In genomic region chr10:30600542-30600966, GRCm38 (mm10) we compare ENCODE assay signal across 8 mouse cellular contexts. TPM values are rescaled to one million over a fixed set of nuclear protein-coding genes. Genes with fewer than 3 reads are reported as not detected.
DNase-seq lines count a peak whose midpoint lies in the region; ATAC-seq and TF ChIP-seq lines count a peak whose summit lies in the region.

Trmt11 (minus strand) TSS chr10:30600749.

- H3K9me3 ChIP-seq in CH12.LX (replicated peaks; ENCODE audit: low read length) = no peaks in the 10 kb centered on the region
- no peaks in the 10 kb centered on the region for H3K9me3 ChIP-seq in forebrain, embryonic 12.5 days
- H3K9me3 ChIP-seq in heart, postnatal 0 days (replicated peaks; ENCODE audit: control insufficient read depth, low read length) = no peaks in the 10 kb centered on the region
- no peaks in the 10 kb centered on the region for H3K9me3 ChIP-seq in liver, postnatal 0 days (ENCODE audit: low read length)
- no peaks in the 10 kb centered on the region for H3K9me3 ChIP-seq in neural tube, embryonic 14.5 days (ENCODE audit: control insufficient read depth, low read length)

- H3K9ac ChIP-seq in CH12.LX (ENCODE audit: insufficient read depth, low read depth) = peak within 1 kb of the TSS; percentile 89
- peak within 1 kb of the TSS; percentile 87 for H3K9ac ChIP-seq in forebrain, embryonic 12.5 days
- peak within 1 kb of the TSS; percentile 88 for H3K9ac ChIP-seq in heart, postnatal 0 days (replicated peaks; ENCODE audit: low read depth, low read length)
- H3K9ac ChIP-seq in liver, postnatal 0 days (replicated peaks) = peak within 1 kb of the TSS; percentile 78
- H3K9ac ChIP-seq in neural tube, embryonic 14.5 days (replicated peaks; ENCODE audit: low read depth, low read length) = peak within 1 kb of the TSS; percentile 78

- in situ Hi-C loops in CH12.LX (cut with MboI; ENCODE audit: low pct_ligation_motif_present, low pct_unique_long_range_greater_than_20kb, low sequenced_read_pairs) = loop anchor here (25.0 kb wide), 1 partner anchor 712 kb away; the partner anchor contains the start of gene Hddc2

- no peak for TF ChIP-seq CTCF in CH12.LX (conservative IDR thresholded peaks at IDR 0.05 in 1 of 2, IDR thresholded peaks at IDR 0.05 in 1 of 2; ENCODE audit: low read depth in 2 of 2, low read length in 2 of 2)
- no peak for TF ChIP-seq CTCF in heart, postnatal 0 days (IDR thresholded peaks at IDR 0.05; ENCODE audit: low read depth)
- TF ChIP-seq CTCF in liver, postnatal 0 days (IDR thresholded peaks at IDR 0.05; ENCODE audit: low read depth) = no peak

- dilution Hi-C loops in CH12.LX (cut with MboI; ENCODE audit: extremely low pct_ligation_motif_present, extremely low pct_unique_long_range_greater_than_20kb, low sequenced_read_pairs) = no loop called here

- H3K79me2 ChIP-seq in CH12.LX (replicated peaks; ENCODE audit: control insufficient read depth, extremely low read depth, insufficient read depth, poor library complexity, severe bottlenecking) = peaks cover 24% of the 10 kb centered on the region

- peak; percentile 97 for ATAC-seq in forebrain, embryonic 12.5 days (ENCODE audit: low FRiP score)
- peak; percentile 98 for ATAC-seq in heart, postnatal 0 days (ENCODE audit: insufficient read depth, low read depth)
- ATAC-seq in liver, postnatal 0 days = peak; percentile 95
- peak; percentile 98 for ATAC-seq in neural tube, embryonic 14.5 days (ENCODE audit: low read depth)

- peak; percentile 84 for DNase-seq in CH12.LX (ENCODE audit: extremely low read depth)
- DNase-seq in c-Kit-positive CD71-positive TER-119-negative erythroid progenitor cells, embryonic 14.5 days (ENCODE audit: low read depth) = peak; percentile 82
- peak; percentile 93 for DNase-seq in heart, postnatal 0 days (ENCODE audit: low spot score)
- DNase-seq in large intestine, adult 2 months (ENCODE audit: low read depth, low spot score) = peak; percentile 80
- peak; percentile 91 for DNase-seq in liver, postnatal 0 days
- DNase-seq in testis, postnatal 10 days (ENCODE audit: low spot score) = peak; percentile 92

- no peak for TF ChIP-seq RAD21 in CH12.LX (IDR thresholded peaks at IDR 0.05; ENCODE audit: low read depth, low read length)

- peak within 1 kb of the TSS; percentile 75 to 91 (median 90) for H3K4me3 ChIP-seq in CH12.LX (replicated peaks in 1 of 3; ENCODE audit: low read depth in 2 of 3, low read length in 2 of 3, poor library complexity in 1 of 3)
- H3K4me3 ChIP-seq in forebrain, embryonic 12.5 days (replicated peaks) = peak within 1 kb of the TSS; percentile 77
- H3K4me3 ChIP-seq in heart, postnatal 0 days (ENCODE audit: low read depth, low read length) = peak within 1 kb of the TSS; percentile 95
- H3K4me3 ChIP-seq in liver, postnatal 0 days (ENCODE audit: low read depth, low read length) = peak within 1 kb of the TSS; percentile 82
- peak within 1 kb of the TSS; percentile 68 for H3K4me3 ChIP-seq in neural tube, embryonic 14.5 days (ENCODE audit: low read depth, low read length)

- H3K4me1 ChIP-seq in CH12.LX (ENCODE audit: control insufficient read depth in 1 of 2, insufficient read depth in 2 of 2) = peaks cover 10 to 20% of the 10 kb centered on the region in 2 experiments
- H3K4me1 ChIP-seq in forebrain, embryonic 12.5 days = peaks cover 14% of the 10 kb centered on the region
- H3K4me1 ChIP-seq in heart, postnatal 0 days (ENCODE audit: control insufficient read depth, insufficient read depth) = peaks cover 7% of the 10 kb centered on the region
- peaks cover 10% of the 10 kb centered on the region for H3K4me1 ChIP-seq in liver, postnatal 0 days (ENCODE audit: insufficient read depth)
- H3K4me1 ChIP-seq in neural tube, embryonic 14.5 days (ENCODE audit: control insufficient read depth, insufficient read depth, low read length) = peaks cover 11% of the 10 kb centered on the region; the same call in 1 of the 2 replicates

- H3K36me3 ChIP-seq in CH12.LX (replicated peaks in 1 of 2; ENCODE audit: control insufficient read depth in 1 of 2, insufficient read depth in 1 of 2, low read length in 1 of 2) = peaks cover 12 to 31% of the 10 kb centered on the region in 2 experiments
- H3K36me3 ChIP-seq in forebrain, embryonic 12.5 days (replicated peaks) = peaks cover 14% of the 10 kb centered on the region
- peaks cover 7% of the 10 kb centered on the region for H3K36me3 ChIP-seq in heart, postnatal 0 days (replicated peaks; ENCODE audit: control insufficient read depth, insufficient read depth, low read length)
- peaks cover 5% of the 10 kb centered on the region for H3K36me3 ChIP-seq in liver, postnatal 0 days (replicated peaks; ENCODE audit: insufficient read depth, low read length)
- H3K36me3 ChIP-seq in neural tube, embryonic 14.5 days (ENCODE audit: control insufficient read depth, insufficient read depth, low read length) = peaks cover 5% of the 10 kb centered on the region

- H3K4me2 ChIP-seq in CH12.LX (ENCODE audit: insufficient read depth, low read depth, poor library complexity, severe bottlenecking) = peak within 1 kb of the TSS; percentile 95
- H3K4me2 ChIP-seq in forebrain, embryonic 12.5 days = peak within 1 kb of the TSS; percentile 73
- peak within 1 kb of the TSS; percentile 92 for H3K4me2 ChIP-seq in heart, postnatal 0 days (ENCODE audit: low read depth, low read length)
- H3K4me2 ChIP-seq in liver, postnatal 0 days (ENCODE audit: low read depth, low read length) = peak within 1 kb of the TSS; percentile 96
- peak within 1 kb of the TSS; percentile 88 for H3K4me2 ChIP-seq in neural tube, embryonic 14.5 days (ENCODE audit: low read depth, low read length)

- peak within 1 kb of the TSS; percentile 26; the same call in 1 of the 2 replicates for H3K27ac ChIP-seq in CH12.LX (ENCODE audit: insufficient read depth, low read depth)
- H3K27ac ChIP-seq in forebrain, embryonic 12.5 days = peak within 1 kb of the TSS; percentile 83
- H3K27ac ChIP-seq in heart, postnatal 0 days (ENCODE audit: low read depth) = peak within 1 kb of the TSS; percentile 88
- peak within 1 kb of the TSS; percentile 80 for H3K27ac ChIP-seq in liver, postnatal 0 days (ENCODE audit: low read depth)
- H3K27ac ChIP-seq in neural tube, embryonic 14.5 days (ENCODE audit: low read depth, low read length) = peak within 1 kb of the TSS; percentile 65

- no peaks in the 10 kb centered on the region for H3K27me3 ChIP-seq in CH12.LX (replicated peaks)
- no peaks in the 10 kb centered on the region for H3K27me3 ChIP-seq in forebrain, embryonic 12.5 days
- H3K27me3 ChIP-seq in heart, postnatal 0 days (ENCODE audit: control insufficient read depth, insufficient read depth, low read length) = no peaks in the 10 kb centered on the region
- H3K27me3 ChIP-seq in liver, postnatal 0 days (ENCODE audit: insufficient read depth, low read length) = no peaks in the 10 kb centered on the region
- no peaks in the 10 kb centered on the region for H3K27me3 ChIP-seq in neural tube, embryonic 14.5 days (ENCODE audit: control insufficient read depth, insufficient read depth, low read length)

- under 1% methylated on average over 28 of the region's 28 CpGs for WGBS in forebrain, embryonic 12.5 days
- WGBS in heart, postnatal 0 days = under 1% methylated on average over 25 of the region's 28 CpGs
- WGBS in large intestine, adult 2 months = under 1% methylated on average over 28 of the region's 28 CpGs
- WGBS in liver, postnatal 0 days (ENCODE audit: insufficient replicate concordance) = under 1% methylated on average over 25 of the region's 28 CpGs
- WGBS in neural tube, embryonic 14.5 days = 0% methylated on average over 25 of the region's 28 CpGs

- peak; percentile 93 for TF ChIP-seq POLR2A in CH12.LX (IDR thresholded peaks at IDR 0.05; ENCODE audit: low read depth, low read length)

- TF ChIP-seq EP300 in CH12.LX (IDR thresholded peaks at IDR 0.05; ENCODE audit: low read length) = no peak
- TF ChIP-seq EP300 in heart, postnatal 0 days (IDR thresholded peaks at IDR 0.05; ENCODE audit: low read depth) = no peak; the same call in 1 of the 2 replicates
- TF ChIP-seq EP300 in liver, postnatal 0 days (IDR thresholded peaks at IDR 0.05; ENCODE audit: low read depth) = no peak

TF ChIP-seq in CH12.LX, 34 proteins besides CTCF, POLR2A, EP300 and RAD21 (continues in another document):
- TF ChIP-seq ZC3H11A (IDR thresholded peaks at IDR 0.05; ENCODE audit: low read depth, low read length) (no peak), ZMIZ1 (IDR thresholded peaks at IDR 0.05; ENCODE audit: low read depth, low read length) (peak; percentile 51; the same call in 1 of the 2 replicates), JUN (IDR thresholded peaks at IDR 0.05; ENCODE audit: insufficient read depth, low read depth, low read length) (no peak), TCF12 (IDR thresholded peaks at IDR 0.05; ENCODE audit: low read depth, low read length) (peak; percentile 71; the same call in 1 of the 2 replicates), ELF1 (IDR thresholded peaks at IDR 0.05; ENCODE audit: low read depth, low read length) (peak; percentile 89), E2F4 (IDR thresholded peaks at IDR 0.05; ENCODE audit: insufficient replicate concordance, low read depth, low read length) (no peak), NELFE (IDR thresholded peaks at IDR 0.05; ENCODE audit: low read depth, low read length) (peak; percentile 88), CHD2 (IDR thresholded peaks at IDR 0.05; ENCODE audit: low read length) (no peak), MYC (IDR thresholded peaks at IDR 0.05; ENCODE audit: low read depth, low read length) (no peak), ZKSCAN1 (IDR thresholded peaks at IDR 0.05; ENCODE audit: borderline replicate concordance, low read depth, low read length) (no peak), USF1 (IDR thresholded peaks at IDR 0.05; ENCODE audit: low read depth, low read length) (no peak), ZNF384 (IDR thresholded peaks at IDR 0.05; ENCODE audit: low read depth, low read length) (no peak), IRF4 (IDR thresholded peaks at IDR 0.05; ENCODE audit: low read depth, low read length) (no peak), MAZ (IDR thresholded peaks at IDR 0.05; ENCODE audit: low read depth, low read length) (0 out of 2 replicates have a peak, but pooled peaks have one; percentile 5), BHLHE40 (IDR thresholded peaks at IDR 0.05; ENCODE audit: low read depth, low read length) (no peak), KAT2A (IDR thresholded peaks at IDR 0.05; ENCODE audit: insufficient replicate concordance, low read length) (no peak)

RNA-seq across cellular contexts. Expression of gene Trmt11, which starts in this region (rescaled TPM):
- total RNA-seq in CH12.LX (2012; rRNA removed) (11.9 and 15.4 TPM in 2 replicates), CH12.LX (2014; rRNA removed) (40.3 and 45.5 TPM in 2 replicates)
- 21.1 and 24.6 TPM in 2 replicates for polyA plus RNA-seq in CH12.LX (2012; ENCODE audit: insufficient read length, low read depth)
- polyA plus RNA-seq in forebrain, embryonic 12.5 days (2016; fragmentation: Nextera tagmentation; extraction: Ambion mirVana) = 30.1 and 32.5 TPM in 2 replicates
- 4.0 and 9.1 TPM in 2 replicates for total RNA-seq in heart, postnatal 0 days (2014; rRNA removed; ENCODE audit: low replicate concordance)
- polyA plus RNA-seq in heart, postnatal 0 days (2015; fragmentation: Nextera tagmentation; extraction: Ambion mirVana) = 8.7 and 11.3 TPM in 2 replicates
- polyA plus RNA-seq in large intestine, adult 2 months (2012; rRNA removed) = 1.1 TPM in 2 replicates
- 9.9 and 10.2 TPM in 2 replicates for polyA plus RNA-seq in liver, postnatal 0 days (2015; fragmentation: Nextera tagmentation; extraction: Ambion mirVana)
- 20.2 and 23.7 TPM in 2 replicates for polyA plus RNA-seq in neural tube, embryonic 14.5 days (2014; fragmentation: Nextera tagmentation; extraction: Ambion mirVana)

Comparison
In these comparisons a context has a peak if more than half of its experiments do, and no peak if none do; other contexts are left out.
1. Peak in every context shown above with its lines: DNase-seq, ATAC-seq, H3K4me3 ChIP-seq and H3K27ac ChIP-seq.
2. H3K27ac ChIP-seq: peak in every context shown above with its lines; median percentile 88 in heart, postnatal 0 days; 83 in forebrain, embryonic 12.5 days; 80 in liver, postnatal 0 days; 65 in neural tube, embryonic 14.5 days; 26 in CH12.LX.